Mouse (Mus musculus) lung, adult 18-20 months (tissue): ENCODE results near the gene Kdm2a.

Experiments used
- DNase-seq, 2 experiments: peaks; one replicate each; pipeline ENCODE4 v3.0.0; 2022; ENCODE audit warnings: mixed read lengths in 2 of 2

Kdm2a gene

DNA sequence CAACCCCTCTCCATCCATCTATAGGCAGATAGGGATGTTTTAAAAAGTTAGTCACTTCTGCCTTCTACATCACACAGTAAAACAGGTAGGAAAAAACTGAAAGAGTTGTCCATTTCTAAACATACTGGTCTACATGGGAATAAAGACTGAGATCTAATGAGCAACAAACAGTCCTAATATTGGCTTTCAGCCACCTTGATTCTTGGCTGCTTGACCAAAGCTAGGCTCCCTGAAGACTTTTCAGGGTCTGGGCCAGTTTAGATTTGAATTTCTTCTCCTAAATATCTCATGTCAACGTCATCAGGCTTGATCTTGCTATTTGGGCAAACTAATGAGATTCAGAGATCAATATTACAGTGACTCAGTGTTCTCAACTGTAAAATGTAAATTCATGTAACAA lies 71.2 kb downstream of the Kdm2a start:
- DNase-seq, result no peak

DNA sequence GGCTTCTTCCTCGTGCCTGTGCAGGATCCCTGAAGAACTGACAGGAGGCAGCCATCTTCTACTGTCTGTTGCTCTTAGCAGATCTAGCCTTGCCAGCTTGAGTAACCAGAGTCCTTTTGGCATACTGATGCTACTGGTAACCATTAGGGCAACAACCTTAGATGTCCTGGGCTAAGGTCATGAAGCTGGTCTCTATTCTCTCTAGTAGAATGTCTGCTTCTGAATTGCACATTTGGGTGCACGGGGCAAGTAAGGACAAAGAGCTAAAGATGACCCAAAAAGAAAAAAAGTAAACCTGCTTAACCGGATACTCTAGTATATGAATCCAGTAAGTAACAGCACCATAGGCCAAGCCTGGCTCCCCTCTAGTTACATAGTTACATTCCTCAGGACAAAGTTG lies 72.0 kb downstream of the Kdm2a start:
- DNase-seq, result no peak

DNA sequence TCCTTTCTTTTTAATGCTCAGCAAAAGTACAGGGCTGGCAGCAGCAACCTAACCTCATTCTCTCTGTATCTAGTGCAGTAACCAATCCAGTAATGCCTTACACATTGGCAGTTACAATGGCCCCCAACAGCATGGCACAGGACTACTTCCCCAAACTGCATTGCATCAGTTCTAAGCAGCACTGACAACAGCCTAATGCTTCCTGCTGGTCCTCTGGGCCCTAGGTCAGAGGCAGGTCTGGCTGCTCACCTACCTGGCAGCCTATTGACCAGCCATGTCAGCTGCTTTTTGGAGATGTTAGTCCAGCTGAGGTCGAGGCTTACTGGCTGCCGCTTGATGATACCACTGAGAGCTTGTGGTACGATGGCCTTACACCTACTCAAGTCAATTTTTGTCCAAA lies 76.0 kb downstream of the Kdm2a start:
- no peak for DNase-seq

DNA sequence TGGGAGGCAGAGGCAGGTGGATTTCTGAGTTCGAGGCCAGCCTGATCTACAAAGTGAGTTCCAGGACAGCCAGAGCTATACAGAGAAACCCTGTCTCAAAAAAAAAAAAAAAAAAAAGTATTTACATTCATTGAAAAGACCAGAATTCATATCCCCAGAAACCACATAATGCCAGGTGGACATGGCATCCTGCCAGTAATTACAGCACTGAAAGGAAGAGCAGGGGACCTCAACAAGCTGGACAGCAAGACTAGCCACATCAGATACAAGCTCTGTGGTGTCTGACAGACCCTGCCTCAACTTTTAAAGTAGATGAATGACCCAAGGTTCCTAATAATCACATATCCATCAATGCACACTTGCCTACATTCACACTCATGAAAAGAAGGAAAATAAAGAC lies 76.5 kb downstream of the Kdm2a start:
- DNase-seq, result no peak

DNA sequence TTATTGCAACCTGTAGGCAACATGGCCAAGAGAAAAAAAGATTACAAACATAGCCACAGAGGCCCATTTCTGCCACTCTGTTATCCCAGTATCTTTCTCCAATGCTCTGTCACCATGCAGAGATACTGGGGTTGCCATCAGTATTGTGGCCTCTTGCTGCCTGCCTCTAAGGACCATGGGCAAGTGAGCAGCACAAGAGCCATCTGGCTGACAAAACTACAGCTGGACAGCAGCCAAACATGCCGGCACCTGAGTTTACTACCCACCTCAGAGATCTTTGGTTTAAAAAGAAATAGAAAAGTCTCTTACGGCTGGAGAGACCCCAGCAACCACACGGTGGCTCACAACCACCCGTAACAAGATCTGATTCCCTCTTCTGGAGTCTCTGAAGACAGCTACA lies 78.8 kb downstream of the Kdm2a start:
- no peak for DNase-seq

DNA sequence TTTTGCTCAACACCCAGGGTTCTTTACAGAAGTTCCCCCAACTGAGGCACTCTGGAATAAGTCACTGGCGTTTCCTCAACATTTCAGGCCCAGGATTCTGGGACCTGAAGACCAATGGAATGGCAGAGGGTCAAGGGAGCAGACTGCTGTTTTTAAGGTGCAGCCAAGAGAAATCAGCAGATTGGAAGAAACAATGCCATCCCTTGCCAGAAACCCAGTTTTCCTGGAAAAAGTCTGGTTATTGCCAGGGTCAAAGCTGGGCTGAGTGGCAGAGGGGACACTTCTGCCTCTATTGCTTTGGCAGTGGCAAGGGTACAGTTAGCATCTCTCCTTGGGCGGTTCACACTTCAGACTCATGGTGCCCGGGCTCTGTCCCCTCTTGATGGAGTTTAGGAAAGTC lies 80.9 kb downstream of the Kdm2a start:
- DNase-seq, result no peak

DNA sequence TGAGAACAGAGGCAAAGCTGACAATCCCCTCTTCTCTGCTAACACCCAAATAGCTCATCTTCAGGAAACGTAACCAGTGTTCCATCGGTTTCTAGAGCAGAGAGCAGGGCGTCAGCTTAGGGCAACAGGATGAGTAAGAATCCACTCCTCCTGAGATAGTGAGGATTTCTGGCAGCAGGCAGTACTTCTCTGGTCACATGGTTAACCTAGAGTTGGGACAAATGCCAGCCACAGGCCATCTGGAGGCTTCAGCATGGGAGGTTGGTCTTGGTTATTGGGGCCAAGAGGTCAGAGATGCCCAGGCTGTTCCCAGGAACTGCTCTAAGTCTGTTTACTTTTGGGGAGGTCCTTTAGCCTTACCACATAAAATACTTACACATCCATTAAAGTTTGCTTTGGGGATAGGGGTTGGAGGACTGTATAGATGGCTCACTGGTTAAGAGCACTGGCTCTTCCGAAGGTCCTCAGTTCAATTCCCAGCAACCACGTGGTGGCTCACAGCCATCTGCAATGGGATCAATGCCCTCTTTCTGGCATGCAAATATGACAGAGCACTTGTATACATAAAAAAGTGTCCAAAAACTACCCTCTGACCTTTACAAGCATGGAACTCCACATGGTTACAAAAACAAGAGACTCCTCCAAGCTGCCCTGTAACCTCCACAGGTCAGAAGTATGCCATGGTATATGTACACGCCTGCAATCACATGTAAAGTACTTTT lies 82.7 kb downstream of the Kdm2a start:
- DNase-seq, result peak in 1 of 2 experiments; percentile 53

DNA sequence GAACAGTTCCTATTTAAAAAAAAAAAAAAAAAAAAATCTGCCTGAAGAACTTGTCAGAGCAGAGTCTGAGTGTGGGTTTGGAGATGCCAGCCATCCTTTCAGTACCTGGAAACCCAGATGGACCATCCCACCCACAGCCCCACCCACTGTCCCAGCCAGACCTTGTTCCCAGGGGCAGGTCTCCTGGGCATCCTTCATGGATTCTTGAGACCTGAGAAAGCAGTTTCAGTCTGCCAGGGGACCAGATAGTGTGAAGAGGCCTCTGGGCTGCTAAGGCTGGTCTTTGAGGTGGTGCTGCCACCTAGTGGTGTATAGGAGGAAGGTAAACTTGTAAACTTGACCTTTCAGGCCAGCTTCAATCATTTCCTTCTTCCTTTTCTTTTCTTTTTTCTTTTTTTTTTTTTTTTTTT lies 88.3 kb downstream of the Kdm2a start:
- DNase-seq, result peak in 1 of 2 experiments; percentile 70

DNA sequence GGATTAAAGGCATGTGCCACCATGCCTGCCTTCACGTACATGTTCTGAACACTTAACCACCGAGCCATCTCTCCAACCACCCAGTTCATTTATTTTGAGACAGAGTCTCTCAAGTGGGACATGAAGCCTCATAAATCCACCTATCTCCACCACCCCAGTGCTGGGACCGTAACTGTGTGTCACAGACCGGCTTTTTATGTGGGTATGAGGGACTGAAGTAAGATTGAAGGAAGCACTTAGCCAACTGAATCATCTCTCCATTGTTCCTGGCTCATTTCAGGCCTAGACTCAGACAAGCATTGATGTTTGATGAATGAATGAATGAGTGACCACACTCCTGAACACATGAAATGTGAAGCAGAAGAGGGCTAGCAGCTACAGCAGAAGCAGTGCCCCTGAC lies 88.8 kb downstream of the Kdm2a start:
- DNase-seq, result no peak

DNA sequence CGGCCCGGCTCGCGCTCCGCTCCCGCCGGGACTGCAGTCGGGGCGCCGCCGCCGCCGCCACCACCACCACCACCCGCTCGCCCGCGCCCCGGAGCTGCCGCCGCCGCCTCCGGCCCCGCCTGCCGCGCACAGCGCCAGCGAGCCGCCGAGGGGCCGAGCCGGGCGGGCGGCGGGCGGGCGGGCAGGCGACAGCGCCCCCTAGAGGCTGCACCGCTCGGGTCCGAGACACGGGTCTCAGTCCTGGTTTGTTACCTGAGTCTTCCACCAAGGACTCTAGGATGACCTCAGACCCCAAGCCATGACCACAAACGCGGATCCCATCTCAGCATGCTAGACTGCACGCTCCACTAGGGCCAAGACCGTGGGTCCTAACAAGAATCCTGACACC lies 91.9 kb downstream of the Kdm2a start, which contains the start of gene Grk2:
Gene Grk2, minus strand, starts transcription at position 33 of the 388 bp plus-strand sequence.
- DNase-seq, result peak; percentile 80 to 81

DNA sequence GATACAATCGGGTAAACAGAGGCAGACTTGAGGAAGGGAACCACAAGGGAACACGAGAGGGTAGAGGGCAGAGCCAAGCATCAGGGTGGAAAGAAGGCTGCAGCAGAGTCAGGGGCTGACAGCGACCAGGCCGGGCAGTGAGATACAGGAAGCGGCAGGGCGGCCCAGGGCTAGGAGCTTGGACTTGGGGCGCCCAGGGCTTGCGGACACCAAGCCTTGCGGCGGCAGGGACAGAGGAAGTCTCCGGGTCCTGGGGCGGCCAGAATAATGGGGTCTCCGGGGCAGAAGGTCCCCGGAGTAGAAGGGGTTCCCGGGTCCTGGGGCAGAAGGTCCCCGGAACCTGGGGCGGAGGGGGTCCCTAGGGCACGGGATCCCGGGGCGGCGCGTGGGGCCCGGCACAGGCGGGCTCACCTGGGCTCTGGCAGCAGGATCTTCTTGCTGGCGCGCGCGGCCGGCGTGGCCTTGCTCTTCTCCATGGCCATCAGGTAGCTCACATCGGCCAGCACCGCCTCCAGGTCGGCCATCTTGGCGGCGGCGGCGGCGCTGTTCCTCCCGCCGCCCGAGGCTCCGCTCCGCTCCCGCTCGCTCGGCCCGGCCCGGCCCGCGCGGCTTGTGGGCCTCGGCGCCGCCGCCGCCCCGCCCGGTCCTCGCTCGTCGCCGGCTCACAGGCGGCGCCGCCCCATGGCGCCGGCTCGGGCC lies 92.4 kb downstream of the Kdm2a start:
- peak; percentile 35 to 46 for DNase-seq

DNA sequence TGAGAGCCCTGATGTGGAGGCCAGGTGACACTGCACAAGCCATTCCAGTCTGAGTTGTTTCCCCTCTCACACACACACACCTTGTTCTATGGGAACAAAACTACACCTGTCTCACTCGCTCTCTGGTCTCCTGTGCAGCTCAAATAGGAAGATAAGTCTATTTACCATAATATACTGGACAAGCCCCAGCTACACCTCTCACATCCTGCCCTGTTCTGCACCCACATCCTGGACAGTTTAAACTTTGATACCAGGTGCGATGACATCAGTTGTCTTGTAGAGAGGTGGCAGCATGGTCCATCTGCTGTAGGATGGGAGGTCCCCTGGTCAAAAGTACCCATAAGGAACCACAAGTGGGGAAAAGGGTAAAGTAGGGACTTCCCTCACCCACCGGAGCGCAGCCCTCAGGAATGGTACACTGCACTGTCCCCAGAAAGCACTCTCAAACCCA lies 93.2 kb downstream of the Kdm2a start:
- peak in 1 of 2 experiments; percentile 33 for DNase-seq

DNA sequence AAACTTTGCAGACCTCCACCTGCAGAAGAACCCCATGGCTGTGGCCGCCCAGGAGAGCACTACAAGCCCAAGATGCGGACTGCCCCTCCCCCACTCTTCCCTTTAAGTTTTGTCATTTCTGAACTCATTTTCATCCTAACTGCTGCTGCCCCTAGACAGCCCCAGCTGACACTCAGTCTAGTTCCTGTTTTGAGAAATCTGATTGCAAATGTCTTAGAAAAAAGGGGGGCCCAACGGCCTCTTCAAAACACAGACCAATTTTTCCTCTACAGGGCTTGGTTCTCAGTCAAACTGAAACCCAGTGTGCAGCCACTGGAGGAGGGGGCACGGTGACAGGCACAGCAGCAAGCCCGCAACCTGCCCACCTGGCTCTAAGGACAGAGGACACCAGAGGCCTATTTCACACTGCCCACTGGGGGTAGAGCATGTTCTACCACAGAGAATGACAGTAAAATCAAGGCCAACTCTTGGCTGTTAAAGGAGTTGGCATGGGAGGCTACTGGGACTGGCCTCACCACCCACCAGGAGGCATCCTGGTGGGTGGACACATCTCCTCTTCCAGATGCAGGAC lies 93.7 kb downstream of the Kdm2a start:
- DNase-seq, result peak; percentile 27 to 40

DNA sequence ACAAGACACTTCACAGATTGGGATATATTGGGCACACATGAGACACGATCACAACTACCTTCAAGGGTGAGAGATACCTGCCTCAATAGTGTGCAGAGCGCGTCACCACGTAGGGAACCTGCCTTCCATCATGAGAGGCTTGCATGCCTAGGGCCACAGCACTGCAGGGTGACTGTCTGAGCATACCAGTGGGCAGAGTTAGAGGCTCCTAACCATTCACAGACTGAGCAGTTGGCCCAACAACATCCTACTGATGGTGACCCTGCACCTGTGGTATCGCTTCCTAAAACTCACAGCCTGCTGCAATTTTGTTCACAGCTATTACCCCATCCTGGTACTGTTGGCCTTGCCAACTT lies 94.5 kb downstream of the Kdm2a start:
- peak in 1 of 2 experiments; percentile 10 for DNase-seq

DNA sequence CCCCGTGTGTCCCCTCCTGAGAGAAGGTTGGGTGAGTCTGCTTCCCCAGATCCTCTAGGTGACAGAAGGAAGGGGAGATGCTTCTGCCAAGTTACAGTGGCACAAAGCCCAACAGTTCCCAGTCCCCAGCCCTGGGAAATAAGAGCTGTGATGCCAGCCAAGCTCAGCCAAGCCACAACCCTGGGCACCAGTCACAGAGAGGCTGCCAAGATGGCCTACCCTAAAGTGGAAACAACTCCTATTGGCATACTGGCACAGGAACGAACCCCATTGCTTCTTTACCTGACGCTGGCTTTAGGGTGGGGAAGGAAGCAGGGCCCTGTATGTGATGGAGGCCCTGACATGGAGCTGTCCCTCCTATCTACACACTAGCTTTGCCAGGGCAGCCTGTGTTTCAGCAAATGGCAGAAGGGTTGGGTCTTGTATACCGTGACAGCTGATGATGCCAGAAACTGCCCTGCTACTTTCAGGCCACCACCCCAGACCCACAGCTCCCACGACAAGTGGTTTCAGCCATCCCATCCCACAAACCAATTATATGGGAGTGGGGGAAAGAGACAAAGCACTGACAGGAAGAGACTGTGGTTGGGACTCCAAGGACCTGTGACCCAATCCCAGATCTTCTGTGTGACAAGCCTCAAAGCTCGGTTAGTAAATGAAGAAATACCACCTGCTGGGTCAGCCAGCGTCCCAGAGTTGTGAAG lies 95.0 kb downstream of the Kdm2a start:
- DNase-seq, result peak in 1 of 2 experiments; percentile 20

DNA sequence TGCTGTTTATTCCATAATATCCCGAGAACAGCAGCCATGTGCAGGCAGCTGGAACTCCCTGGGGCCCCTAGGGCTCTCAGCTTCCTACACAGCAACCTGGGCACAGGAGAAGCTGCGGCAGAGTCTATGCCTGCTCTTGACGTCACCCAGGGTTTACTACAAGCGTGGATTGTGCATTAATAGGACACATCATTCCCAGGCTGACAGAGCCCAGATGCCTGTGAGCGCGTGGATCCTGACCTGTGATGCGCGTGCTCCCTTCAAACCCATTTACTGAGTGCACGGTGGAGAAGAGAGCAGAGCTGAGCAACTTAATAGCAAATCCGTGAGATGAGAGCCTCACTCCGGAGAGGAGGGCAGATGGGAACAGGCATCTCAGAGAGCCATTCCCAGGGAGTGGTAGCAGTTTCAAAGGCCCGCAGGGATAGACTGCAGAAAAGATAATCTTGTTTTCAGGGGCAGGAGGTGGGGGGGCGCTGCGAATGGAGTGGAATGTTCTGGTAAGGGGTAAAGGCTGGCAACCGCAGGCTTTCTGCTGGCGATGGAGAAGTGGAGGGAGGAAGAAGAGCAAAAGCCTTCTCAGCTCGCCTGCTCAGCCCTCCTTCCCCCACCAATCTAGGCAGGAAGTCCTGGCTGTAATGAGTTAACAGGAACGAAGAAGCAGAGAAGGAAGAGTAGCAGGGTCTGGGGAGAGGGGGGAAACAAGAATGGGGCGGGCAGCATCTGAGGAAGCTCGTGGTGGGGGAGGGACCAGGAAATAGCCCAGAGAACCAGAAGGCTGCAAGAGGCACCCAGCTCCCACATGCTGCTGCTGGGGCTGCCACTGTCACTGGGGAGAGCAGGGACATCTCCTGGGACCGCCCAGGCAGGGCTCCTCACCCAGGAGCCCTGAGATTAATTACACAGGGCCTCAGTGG lies 96.1 kb downstream of the Kdm2a start:
- peak; percentile 64 to 65 for DNase-seq

DNA sequence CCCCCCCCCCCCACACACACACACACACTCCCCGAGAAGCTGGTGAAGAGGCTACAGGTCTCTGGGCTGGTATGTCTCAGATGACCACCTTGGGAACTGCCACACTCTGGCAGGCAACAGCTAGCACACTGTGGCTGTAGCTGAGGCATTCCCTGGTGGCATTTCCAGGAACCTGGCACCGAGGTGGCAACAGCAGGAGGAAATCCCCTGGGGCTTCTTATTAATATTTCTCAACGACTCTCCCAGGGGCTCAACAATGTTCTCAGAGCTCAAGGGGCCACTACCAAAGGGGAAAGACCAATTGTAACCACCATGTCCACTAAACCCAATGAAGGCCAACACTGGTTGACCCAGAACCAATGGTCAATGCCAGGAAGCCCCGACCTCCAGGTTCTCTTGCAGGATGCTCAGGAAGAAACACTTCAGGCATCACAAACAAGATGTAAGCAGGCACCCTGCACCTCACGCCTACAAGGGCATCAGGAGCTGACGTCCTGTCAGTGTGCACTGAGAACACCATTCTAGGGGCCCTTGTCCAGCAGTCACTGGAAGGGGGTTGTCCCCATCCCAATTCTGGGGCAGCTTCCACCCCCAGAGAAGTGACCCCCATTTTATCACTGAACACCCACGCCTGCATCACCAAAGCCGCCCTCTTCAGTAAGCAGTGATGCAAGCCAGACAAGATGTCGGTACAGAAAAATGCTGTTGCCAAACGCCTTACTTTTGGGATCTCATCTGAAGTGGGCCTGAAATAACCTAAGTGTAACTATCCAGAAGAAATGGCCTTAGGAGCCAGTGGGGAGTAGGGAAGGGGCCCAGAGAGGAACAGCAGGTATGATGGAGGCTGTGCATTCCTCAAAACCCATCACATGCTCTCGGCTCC lies 97.0 kb downstream of the Kdm2a start:
- DNase-seq, result peak in 1 of 2 experiments; percentile 6

DNA sequence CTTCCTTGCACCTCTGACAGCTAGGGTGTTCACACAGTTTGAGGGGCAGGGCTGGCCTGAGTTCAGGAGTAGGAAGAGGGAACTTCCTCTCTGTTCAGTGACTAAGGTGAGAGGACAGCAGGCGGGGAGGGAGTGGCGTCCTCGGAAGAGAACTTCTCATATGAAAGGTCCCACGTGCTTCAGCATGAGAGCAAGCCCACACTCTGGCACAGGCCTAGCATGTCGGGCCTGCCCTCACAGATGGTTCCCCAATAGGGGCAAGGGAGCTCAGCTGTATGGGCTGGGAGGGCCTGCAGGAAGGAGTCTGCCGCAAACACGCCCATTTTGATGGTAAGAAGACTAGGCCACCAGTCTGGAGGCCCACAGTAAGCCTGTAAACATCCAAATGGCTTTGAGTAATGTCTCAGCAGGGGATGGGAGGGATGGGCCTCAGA lies 97.8 kb downstream of the Kdm2a start:
- DNase-seq, result peak; percentile 76 to 80

DNA sequence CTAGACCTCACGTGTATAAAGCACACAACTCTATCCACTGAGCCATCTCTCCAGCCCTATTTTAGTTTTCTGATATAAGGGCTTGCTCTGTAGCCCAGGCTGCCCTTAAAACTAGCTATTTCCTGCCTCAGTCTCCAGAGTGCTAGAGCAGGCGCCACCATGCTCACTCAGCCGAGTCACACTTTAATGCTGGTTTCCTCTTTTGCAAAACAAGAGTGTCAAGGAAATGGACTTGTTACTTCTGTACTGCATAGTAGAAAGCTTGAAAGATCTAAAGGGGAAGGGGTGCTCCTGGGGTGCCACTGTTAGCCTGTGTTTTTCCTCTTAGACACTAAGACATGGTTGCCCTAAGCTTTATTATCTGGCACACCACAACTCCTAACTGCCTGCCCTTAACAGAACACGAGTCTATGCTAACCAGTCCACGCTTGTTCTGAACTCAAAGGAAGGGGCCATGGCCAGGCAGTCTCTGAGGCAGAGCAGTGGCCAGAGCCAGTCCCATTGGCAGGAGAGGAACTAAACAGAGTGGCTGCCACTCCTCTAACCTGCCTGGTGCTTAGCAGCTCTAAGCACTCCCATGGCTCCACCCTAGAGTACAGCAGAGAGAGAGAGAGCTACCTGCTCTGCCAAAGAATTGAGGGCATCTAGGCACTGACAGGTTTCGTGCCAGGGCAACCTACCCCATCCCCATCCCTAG lies 98.4 kb downstream of the Kdm2a start:
- peak; percentile 35 to 56 for DNase-seq

DNA sequence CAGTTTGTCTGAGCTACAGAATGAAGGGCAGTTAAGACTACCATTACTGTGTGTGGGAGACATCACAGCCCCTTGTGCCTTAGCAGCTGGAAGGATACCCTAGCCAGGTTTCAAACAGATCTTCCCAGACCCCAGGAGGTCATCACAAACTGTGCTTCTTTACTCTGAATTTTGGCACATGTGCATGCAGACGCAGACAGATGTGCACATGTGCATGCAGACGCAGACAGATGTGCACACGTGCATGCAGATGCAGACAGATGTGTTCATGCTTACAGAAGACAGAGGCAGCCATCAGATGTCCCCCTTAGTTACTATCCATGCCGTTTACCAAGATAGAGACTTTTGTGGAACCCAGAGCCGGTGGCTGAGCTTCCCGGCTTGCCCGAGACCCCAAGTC lies 99.0 kb downstream of the Kdm2a start:
- DNase-seq, result no peak
